Mouse (Mus musculus) ES-E14 (cell line): ENCODE data around the gene Sorcs1.

Experiments
- CHD2 ChIP-seq: IDR thresholded peaks from 2 replicates; pipeline ENCODE4 v1.6.1; 2014; ENCODE audit warnings: mild to moderate bottlenecking, low read depth, low read length, inconsistent platforms
- HCFC1 ChIP-seq: IDR thresholded peaks from 2 replicates; pipeline ENCODE4 v1.6.1; 2012; ENCODE audit warnings: low read length, inconsistent platforms, borderline replicate concordance; ENCODE audit not compliant: insufficient read depth
- ZNF384 ChIP-seq: IDR thresholded peaks from 2 replicates; pipeline ENCODE4 v1.6.1; 2012; ENCODE audit warnings: low read depth, low read length, inconsistent platforms

DNA sequence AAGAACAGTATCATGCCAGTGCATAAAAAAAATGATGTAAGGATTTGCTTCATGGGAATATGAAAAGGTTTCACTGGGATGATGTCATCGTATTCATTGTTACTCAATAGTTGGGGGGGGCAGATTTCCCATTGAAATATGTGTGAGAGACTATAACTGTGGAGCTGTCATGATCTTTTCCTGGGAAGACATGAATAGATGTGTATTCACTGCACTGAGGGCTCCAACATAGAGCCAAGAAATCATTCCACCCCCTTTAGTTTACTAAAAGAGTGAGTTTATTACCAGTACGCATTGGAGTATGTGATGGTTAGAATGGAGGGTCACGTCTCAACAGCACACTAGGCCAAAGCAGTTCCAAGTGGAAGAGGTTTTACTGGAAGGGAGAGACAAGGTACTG, 187.3 kb downstream of the Sorcs1 start:
- no peak for TF ChIP-seq HCFC1
- no peak for TF ChIP-seq CHD2
- TF ChIP-seq ZNF384: no peak
